Mouse (Mus musculus) stomach, embryonic 15.5 days (tissue): ENCODE data around the gene Ptprh. TPM values are rescaled to one million over a fixed set of nuclear protein-coding genes. Genes with fewer than 3 reads are reported as not detected.
"Not testable (repeated sequence)": the region's sequence is repeated elsewhere in the genome, so short reads cannot be mapped to it uniquely, and the experiment has no call there.

Experiments used
- ATAC-seq: fragments of 200-750 bp; cut with Nextera tagmentation; 2 replicates; pipeline ENCODE4 v1.8.0; 2017; ENCODE audit warnings: low read depth, moderate number of reproducible peaks, moderate TSS enrichment; ENCODE audit not compliant: insufficient read depth, low FRiP score
- H3K27ac ChIP-seq: fragments of 300-500 bp; sonication (generic); 2 replicates; pipeline ENCODE4 v1.5.1; 2015; ENCODE audit warnings: mild to moderate bottlenecking, inconsistent platforms
- H3K27me3 ChIP-seq: fragments of 300-500 bp; sonication (generic); replicated peaks from 2 replicates; pipeline ENCODE4 v1.6.1; 2015; ENCODE audit warnings: inconsistent platforms
- H3K36me3 ChIP-seq: fragments of 300-500 bp; sonication (generic); 2 replicates; pipeline ENCODE4 v1.6.1; 2015; ENCODE audit warnings: inconsistent platforms
- H3K4me1 ChIP-seq: fragments of 300-500 bp; sonication (generic); 2 replicates; pipeline ENCODE4 v1.6.1; 2015; ENCODE audit warnings: inconsistent platforms
- H3K4me2 ChIP-seq: fragments of 300-500 bp; sonication (generic); 2 replicates; pipeline ENCODE4 v1.6.1; 2015; ENCODE audit warnings: mild to moderate bottlenecking, inconsistent platforms
- H3K4me3 ChIP-seq: fragments of 300-500 bp; sonication (generic); replicated peaks from 2 replicates; pipeline ENCODE4 v1.5.1; 2015; ENCODE audit warnings: inconsistent platforms
- H3K9ac ChIP-seq: fragments of 300-500 bp; sonication (generic); 2 replicates; pipeline ENCODE4 v1.6.1; 2015; ENCODE audit warnings: inconsistent platforms
- H3K9me3 ChIP-seq: fragments of 300-500 bp; sonication (generic); 2 replicates; pipeline ENCODE4 v1.6.1; 2016; ENCODE audit warnings: inconsistent platforms
- WGBS: fragments of 180-500 bp; shearing (Covaris S2); methylation state at CpG from one replicate; pipeline ENCODE4 v1.1.7; 2015; 5-methylcytosine and 5-hydroxymethylcytosine counted together
- polyA plus RNA-seq: library from polyadenylated mRNA; unstranded; fragments of >200 nt; fragmentation: Nextera tagmentation; extraction: Ambion mirVana; gene quantifications from 2 replicates; pipeline ENCODE4 v1.2.1, GENCODE M21; 2015

Ptprh gene
- polyA plus RNA-seq, 1 experiment from 2014 or later: 0.89 TPM

DNA sequence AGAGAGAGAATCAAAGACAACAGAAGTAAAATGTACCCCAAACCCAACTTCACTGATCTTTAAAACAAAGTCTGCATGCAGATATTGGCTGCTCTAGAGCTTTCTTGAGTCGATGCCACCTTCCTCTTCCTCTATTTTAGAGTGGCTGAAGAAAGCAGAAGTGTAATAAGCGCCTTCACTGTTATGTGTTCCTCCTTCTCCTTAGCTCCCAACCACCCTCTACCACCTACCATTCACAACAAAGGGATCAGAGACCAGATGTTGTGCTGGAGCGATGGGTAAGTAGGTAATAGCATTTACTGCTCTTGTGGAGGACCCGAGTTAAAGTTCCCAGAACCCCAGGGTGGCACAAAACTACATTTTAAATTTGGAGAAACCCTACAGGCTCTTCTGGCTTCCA lies 6.8 kb downstream of the Ptprh start:
- not testable (repeated sequence) for H3K4me3 ChIP-seq, H3K9me3 ChIP-seq, H3K27me3 ChIP-seq, H3K4me1 ChIP-seq, H3K4me2 ChIP-seq, H3K36me3 ChIP-seq, H3K27ac ChIP-seq, H3K9ac ChIP-seq, ATAC-seq
- WGBS: 73% methylated on average over 4 of the region's 4 CpGs

DNA sequence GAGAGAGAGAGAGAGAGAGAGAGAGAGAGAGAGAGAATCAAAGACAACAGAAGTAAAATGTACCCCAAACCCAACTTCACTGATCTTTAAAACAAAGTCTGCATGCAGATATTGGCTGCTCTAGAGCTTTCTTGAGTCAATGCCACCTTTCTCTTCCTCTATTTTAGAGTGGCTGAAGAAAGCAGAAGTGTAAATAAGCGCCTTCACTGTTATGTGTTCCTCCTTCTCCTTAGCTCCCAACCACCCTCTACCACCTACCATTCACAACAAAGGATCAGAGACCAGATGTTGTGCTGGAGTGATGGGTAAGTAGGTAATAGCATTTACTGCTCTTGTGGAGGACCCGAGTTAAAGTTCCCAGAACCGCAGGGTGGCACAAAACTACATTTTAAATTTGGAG lies 22.4 kb downstream of the Ptprh start:
- not testable (repeated sequence) for ATAC-seq

DNA sequence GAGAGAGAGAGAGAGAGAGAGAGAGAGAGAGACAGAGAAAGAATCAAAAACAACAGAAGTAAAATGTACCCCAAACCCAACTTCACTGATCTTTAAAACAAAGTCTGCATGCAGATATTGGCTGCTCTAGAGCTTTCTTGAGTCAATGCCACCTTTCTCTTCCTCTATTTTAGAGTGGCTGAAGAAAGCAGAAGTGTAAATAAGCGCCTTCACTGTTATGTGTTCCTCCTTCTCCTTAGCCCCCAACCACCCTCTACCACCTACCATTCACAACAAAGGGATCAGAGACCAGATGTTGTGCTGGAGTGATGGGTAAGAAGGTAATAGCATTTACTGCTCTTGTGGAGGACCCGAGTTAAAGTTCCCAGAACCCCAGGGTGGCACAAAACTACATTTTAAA lies 31.5 kb downstream of the Ptprh start:
- H3K4me1 ChIP-seq, H3K4me2 ChIP-seq, H3K9ac ChIP-seq, H3K9me3 ChIP-seq, ATAC-seq, H3K4me3 ChIP-seq, H3K27ac ChIP-seq, H3K36me3 ChIP-seq, H3K27me3 ChIP-seq: not testable (repeated sequence)
- WGBS: 82% methylated on average over 2 of the region's 2 CpGs

More for the DNA sequence above, 22.4 kb downstream of the Ptprh start:
- H3K4me3 ChIP-seq, H3K4me2 ChIP-seq, H3K36me3 ChIP-seq, H3K27me3 ChIP-seq, H3K27ac ChIP-seq, H3K9ac ChIP-seq, H3K9me3 ChIP-seq, H3K4me1 ChIP-seq: not testable (repeated sequence)
- WGBS: 81% methylated on average over 3 of the region's 3 CpGs

DNA sequence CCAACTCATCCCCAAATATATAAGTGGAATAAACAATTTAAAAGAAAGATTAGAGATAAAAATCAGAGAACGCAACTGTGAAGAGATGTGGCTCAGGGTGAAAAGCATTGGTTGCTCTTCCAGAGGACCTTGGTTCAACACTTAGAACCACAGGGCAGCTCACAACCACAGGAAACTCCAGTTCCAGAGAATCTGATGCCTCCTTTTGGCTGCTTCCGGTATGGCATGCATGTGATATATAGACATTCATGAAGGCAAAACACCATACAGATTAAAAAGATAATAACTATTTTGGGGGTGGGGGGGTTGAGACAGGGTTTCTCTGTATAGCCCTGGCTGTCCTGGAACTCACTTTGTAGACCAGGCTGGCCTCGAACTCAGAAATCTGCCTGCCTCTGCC lies 41.2 kb downstream of the Ptprh start:
- Histone ChIP-seq H3K9ac (no peak overlapping the region), H3K27me3 (no peaks in the 10 kb centered on the region), H3K9me3 (no peaks in the 10 kb centered on the region), H3K27ac (no peak overlapping the region), H3K4me1 (no peaks in the 10 kb centered on the region), H3K4me2 (no peak overlapping the region), H3K4me3 (no peak overlapping the region), H3K36me3 (no peaks in the 10 kb centered on the region)
- WGBS: 93% methylated on average over 3 of the region's 3 CpGs
- no peak for ATAC-seq

GRCm38 (mm10) chr7:4557167-4557560 lies 46.7 kb downstream of the Ptprh start:
- H3K27me3 ChIP-seq: no peaks in the 10 kb centered on the region
- H3K27ac ChIP-seq: no peak overlapping the region
- H3K4me1 ChIP-seq: no peaks in the 10 kb centered on the region
- no peak for ATAC-seq
- no peak overlapping the region for H3K4me3 ChIP-seq
- WGBS: 64% methylated on average over 6 of the region's 6 CpGs
- no peaks in the 10 kb centered on the region for H3K36me3 ChIP-seq
- H3K4me2 ChIP-seq: no peak overlapping the region
- no peak overlapping the region for H3K9ac ChIP-seq
- no peaks in the 10 kb centered on the region for H3K9me3 ChIP-seq

GRCm38 (mm10) chr7:4556256-4557166 lies 47.3 kb downstream of the Ptprh start:
- Histone ChIP-seq H3K4me3 (no peak overlapping the region), H3K9me3 (no peaks in the 10 kb centered on the region), H3K4me2 (no peak overlapping the region), H3K27ac (no peak overlapping the region), H3K4me1 (no peaks in the 10 kb centered on the region), H3K9ac (no peak overlapping the region), H3K36me3 (no peaks in the 10 kb centered on the region), H3K27me3 (no peaks in the 10 kb centered on the region)
- WGBS: 21% methylated on average over 15 of the region's 15 CpGs
- peak; percentile 85 for ATAC-seq

- WGBS: 4% methylated on average over 32 of the region's 33 CpGs
- H3K36me3 ChIP-seq: no peaks in the 10 kb centered on the region
- no peaks in the 10 kb centered on the region for H3K9me3 ChIP-seq
- H3K4me1 ChIP-seq: peaks cover 5% of the 10 kb centered on the region; the same call in 1 of the 2 replicates
- peak within 1 kb of the TSS; percentile 79 for H3K4me2 ChIP-seq
- no peak within 1 kb of the TSS for H3K27ac ChIP-seq
- peak; percentile 59; the same call in 1 of the 2 replicates for ATAC-seq
- peak within 1 kb of the TSS; percentile 32 for H3K4me3 ChIP-seq
- H3K9ac ChIP-seq: no peak within 1 kb of the TSS
- H3K27me3 ChIP-seq: 0 out of 2 replicates have a peak, but pooled peaks cover 4% of the 10 kb centered on the region
Measured at GRCm38 (mm10) chr7:4547221-4547641, 56.6 kb downstream of the Ptprh start, which contains the start of gene Syt5. Syt5 (minus strand) TSS chr7:4547541.

DNA sequence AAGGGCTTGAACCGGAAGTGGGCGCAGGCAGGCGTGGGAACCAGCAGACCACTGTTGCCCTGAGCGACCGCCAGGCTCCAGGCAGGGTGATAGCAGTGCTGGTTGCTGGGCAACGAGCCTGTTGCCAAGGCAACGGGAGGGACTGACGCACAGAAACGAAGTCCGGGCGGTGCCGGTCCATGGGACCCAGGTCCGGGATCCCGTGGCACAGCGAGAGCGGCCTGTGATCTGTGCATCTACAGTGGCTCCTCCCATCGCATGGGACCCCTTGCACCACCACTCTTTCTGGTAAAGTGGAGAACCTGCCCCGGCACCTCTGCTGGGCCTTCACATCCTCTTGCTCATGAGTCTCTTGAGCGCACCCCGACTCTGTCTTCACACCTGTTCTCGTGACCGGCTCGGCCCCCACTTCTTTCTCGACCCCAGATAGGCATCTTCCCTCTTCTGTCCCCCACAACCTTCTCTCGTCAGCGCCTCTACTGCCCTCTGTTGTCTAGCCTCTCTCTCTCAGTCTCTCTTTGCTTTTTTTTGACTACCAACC lies 57.2 kb downstream of the Ptprh start:
- H3K9ac ChIP-seq: no peak overlapping the region
- H3K27ac ChIP-seq: no peak overlapping the region
- H3K9me3 ChIP-seq: no peaks in the 10 kb centered on the region
- H3K4me1 ChIP-seq: peaks cover 5% of the 10 kb centered on the region; the same call in 1 of the 2 replicates
- ATAC-seq: peak; percentile 63; the same call in 1 of the 2 replicates
- no peaks in the 10 kb centered on the region for H3K36me3 ChIP-seq
- H3K4me3 ChIP-seq: peak overlapping the region; percentile 32
- peak overlapping the region; percentile 79 for H3K4me2 ChIP-seq
- WGBS: 3% methylated on average over 26 of the region's 26 CpGs
- H3K27me3 ChIP-seq: 0 out of 2 replicates have a peak, but pooled peaks cover 4% of the 10 kb centered on the region

- Histone ChIP-seq H3K9ac (no peak overlapping the region), H3K9me3 (no peaks in the 10 kb centered on the region), H3K4me1 (peaks cover 5% of the 10 kb centered on the region; the same call in 1 of the 2 replicates), H3K36me3 (no peaks in the 10 kb centered on the region), H3K4me2 (peak overlapping the region; percentile 79; the same call in 1 of the 2 replicates), H3K27ac (no peak overlapping the region), H3K27me3 (0 out of 2 replicates have a peak, but pooled peaks cover 4% of the 10 kb centered on the region), H3K4me3 (no peak overlapping the region)
- WGBS: 71% methylated on average over 15 of the region's 15 CpGs
- ATAC-seq: no peak
Measured at GRCm38 (mm10) chr7:4546050-4546449, 57.8 kb downstream of the Ptprh start.

DNA sequence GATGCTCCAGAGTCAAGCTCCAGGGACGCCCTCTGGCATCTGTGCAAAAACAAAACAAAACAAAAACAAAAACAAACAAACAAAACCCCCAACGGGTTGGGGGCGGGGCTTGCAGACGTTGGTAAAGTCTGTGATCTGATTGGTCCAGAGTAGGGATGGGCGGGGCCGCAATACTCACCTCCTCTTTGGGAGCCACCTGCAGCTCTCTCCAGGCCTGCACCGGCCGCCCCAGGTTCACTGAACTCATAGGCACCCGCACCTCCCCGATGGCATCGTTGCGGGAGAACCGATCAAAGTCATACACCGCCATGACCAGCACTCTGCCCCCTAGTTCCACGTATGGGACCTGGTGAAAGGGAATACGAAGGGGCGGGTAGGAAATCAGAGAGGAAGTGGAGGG lies 61.8 kb downstream of the Ptprh start:
- H3K4me3 ChIP-seq: no peak overlapping the region
- ATAC-seq: no peak
- H3K4me2 ChIP-seq: no peak overlapping the region
- H3K9me3 ChIP-seq: no peaks in the 10 kb centered on the region
- H3K9ac ChIP-seq: no peak overlapping the region
- no peak overlapping the region for H3K27ac ChIP-seq
- 0 out of 2 replicates have a peak, but pooled peaks cover under 1% of the 10 kb centered on the region for H3K4me1 ChIP-seq
- WGBS: 35% methylated on average over 17 of the region's 17 CpGs
- no peaks in the 10 kb centered on the region for H3K36me3 ChIP-seq
- H3K27me3 ChIP-seq: 0 out of 2 replicates have a peak, but pooled peaks cover 4% of the 10 kb centered on the region

GRCm38 (mm10) chr7:4541344-4541743 lies 62.5 kb downstream of the Ptprh start:
- Histone ChIP-seq H3K4me2 (no peak overlapping the region), H3K27me3 (0 out of 2 replicates have a peak, but pooled peaks cover under 1% of the 10 kb centered on the region), H3K27ac (no peak overlapping the region), H3K9ac (no peak overlapping the region), H3K4me3 (no peak overlapping the region), H3K4me1 (no peaks in the 10 kb centered on the region), H3K36me3 (no peaks in the 10 kb centered on the region), H3K9me3 (no peaks in the 10 kb centered on the region)
- no peak for ATAC-seq
- 66% methylated on average over 5 of the region's 5 CpGs for WGBS

DNA sequence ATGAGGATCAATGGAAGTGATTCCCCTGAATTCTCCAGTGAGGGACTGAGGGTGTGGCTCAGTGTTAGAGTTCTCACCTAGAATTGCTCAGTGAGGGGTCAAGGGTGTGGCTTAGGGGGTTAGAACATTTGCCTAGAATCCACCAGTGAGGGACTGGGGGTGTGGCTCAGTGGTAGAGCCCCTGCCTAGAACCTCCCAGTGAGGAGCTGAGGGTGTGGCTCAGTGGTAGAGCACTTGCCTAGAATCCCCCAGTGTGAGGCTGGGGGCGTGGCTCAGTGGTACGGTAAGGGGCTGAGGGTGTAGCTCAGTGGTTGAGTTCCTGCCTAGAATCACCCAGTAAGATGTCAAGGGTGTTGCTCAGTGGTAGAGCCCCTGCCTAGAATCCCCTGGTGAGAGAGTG lies 64.8 kb downstream of the Ptprh start:
- Histone ChIP-seq H3K36me3 (no peaks in the 10 kb centered on the region), H3K4me1 (no peaks in the 10 kb centered on the region), H3K4me3 (no peak overlapping the region), H3K9me3 (no peaks in the 10 kb centered on the region), H3K4me2 (no peak overlapping the region), H3K27ac (no peak overlapping the region), H3K9ac (no peak overlapping the region), H3K27me3 (no peaks in the 10 kb centered on the region)
- 79% methylated on average over 2 of the region's 2 CpGs for WGBS
- no peak for ATAC-seq
